Mouse (Mus musculus): ENCODE results near the gene Tshz2.
"Not testable (repeated sequence)": the region's sequence is repeated elsewhere in the genome, so short reads cannot be mapped to it uniquely, and the experiment has no call there.

Tshz2 gene

GRCm38 (mm10) chr2:169758120-169758519 lies 125.3 kb downstream of the Tshz2 start:
- DNase-seq = no peak

GRCm38 (mm10) chr2:169760117-169760516 lies 127.3 kb downstream of the Tshz2 start:
- no peak for DNase-seq

- DNase-seq = no peak
Measured at GRCm38 (mm10) chr2:169761726-169762125, 128.9 kb downstream of the Tshz2 start.

DNA sequence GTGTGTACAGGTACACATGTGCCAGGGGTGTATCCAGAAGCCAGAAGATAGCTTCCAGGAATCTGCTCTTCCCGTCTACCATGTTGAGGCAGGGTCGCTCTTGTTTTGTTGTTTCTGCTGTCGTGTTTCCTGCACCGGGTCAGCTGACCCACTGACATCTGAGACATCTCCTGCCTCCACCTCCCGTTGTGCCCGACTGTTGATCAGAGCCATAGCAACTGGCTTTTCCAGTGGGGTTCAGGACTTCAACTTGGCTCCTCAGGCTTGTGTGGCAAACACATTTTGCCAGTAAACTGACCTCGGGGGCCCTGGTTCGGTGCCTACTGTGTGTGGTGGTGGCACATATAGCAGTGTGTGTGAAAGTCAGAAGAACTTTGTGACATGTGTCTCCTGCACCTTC lies 129.5 kb downstream of the Tshz2 start:
- DNase-seq = no peak

DNA sequence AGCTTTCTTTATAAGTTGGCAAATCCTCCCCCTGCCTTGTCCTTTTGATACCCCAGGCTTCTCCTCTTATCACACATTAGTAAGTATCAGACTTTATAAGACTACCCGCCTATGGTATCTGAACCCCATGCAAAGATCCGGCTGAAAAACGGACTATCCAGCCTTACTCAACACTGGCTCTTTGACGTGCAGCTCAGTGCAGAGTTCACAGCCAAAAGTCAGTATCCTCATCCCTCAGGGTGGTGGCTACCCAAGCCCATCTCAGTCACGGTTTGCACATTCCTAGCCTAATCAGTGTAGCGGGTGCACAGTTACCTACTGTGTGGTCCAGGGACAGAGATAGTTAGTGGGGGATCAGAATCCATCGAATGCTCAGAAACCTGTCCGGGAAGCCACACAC lies 130.9 kb downstream of the Tshz2 start:
- no peak for DNase-seq

DNA sequence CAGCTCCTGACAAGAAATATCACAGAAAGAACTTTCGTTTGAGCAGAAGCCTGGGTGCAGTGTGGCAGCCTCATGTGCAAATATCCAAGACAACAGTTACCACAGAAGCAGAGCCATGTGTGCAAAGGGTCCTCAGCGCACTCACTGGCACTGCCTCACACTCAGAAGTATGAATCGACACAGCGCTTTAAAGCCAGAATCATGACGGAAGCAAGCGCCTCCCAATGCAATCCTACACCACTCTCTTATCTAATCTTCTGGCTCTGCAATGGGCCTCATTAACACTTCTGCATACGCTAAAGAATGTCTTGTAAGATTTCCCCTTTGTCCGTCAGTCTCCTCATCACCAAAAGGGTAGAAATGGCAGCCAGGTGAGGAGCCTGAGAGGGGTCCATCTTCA lies 133.4 kb downstream of the Tshz2 start:
- DNase-seq = no peak

GRCm38 (mm10) chr2:169767281-169767680 lies 134.5 kb downstream of the Tshz2 start:
- no peak for DNase-seq

GRCm38 (mm10) chr2:169775078-169775477 lies 142.3 kb downstream of the Tshz2 start:
- DNase-seq = no peak

- peak; percentile 51 to 81 for DNase-seq
Measured at GRCm38 (mm10) chr2:169777242-169777641, 144.4 kb downstream of the Tshz2 start.

DNA sequence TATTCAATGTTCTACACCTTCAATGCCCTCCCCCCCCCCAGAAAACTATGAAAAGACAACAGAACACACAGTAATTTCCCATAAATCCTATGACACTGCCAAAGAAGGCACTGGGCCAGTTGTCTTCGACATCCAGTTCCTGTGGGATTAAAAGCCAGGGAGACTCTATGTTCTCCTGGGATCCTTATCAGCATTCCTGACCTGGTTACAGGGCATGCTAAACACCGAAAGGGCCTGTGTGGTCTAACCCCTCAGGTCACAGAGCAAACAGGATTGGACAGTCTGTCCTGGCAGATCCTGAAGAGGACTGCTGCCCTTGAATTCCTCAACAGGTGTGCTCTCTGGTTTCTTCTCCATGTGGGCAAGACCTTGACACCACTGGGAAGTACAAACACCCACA lies 145.0 kb downstream of the Tshz2 start:
- peak; percentile 32 to 69 for DNase-seq

- no peak for DNase-seq
Measured at GRCm38 (mm10) chr2:169778740-169779345, 146.0 kb downstream of the Tshz2 start.

DNA sequence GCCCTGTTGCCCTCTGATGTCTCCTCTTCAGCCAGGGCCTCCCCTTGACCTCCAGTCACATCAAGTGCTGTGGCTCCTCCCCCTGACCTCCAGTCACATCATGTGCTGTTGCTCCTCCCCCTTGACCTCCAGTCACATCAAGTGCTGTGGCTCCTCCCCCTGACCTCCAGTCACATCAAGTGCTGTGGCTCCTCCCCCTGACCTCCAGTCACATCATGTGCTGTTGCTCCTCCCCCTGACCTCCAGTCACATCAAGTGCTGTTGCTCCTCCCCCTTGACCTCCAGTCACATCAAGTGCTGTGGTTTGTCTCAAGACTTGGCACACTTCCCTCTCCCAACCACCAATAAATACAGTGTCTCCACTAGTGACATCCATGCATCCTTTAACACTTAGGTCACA lies 148.9 kb downstream of the Tshz2 start:
- DNase-seq = not testable (repeated sequence)

GRCm38 (mm10) chr2:169782874-169783680 lies 150.3 kb downstream of the Tshz2 start:
- DNase-seq = peak; percentile 11 to 16

GRCm38 (mm10) chr2:169783681-169784033 lies 150.8 kb downstream of the Tshz2 start:
- DNase-seq = no peak

- DNase-seq = no peak
Measured at GRCm38 (mm10) chr2:169787381-169787780, 154.6 kb downstream of the Tshz2 start.

DNA sequence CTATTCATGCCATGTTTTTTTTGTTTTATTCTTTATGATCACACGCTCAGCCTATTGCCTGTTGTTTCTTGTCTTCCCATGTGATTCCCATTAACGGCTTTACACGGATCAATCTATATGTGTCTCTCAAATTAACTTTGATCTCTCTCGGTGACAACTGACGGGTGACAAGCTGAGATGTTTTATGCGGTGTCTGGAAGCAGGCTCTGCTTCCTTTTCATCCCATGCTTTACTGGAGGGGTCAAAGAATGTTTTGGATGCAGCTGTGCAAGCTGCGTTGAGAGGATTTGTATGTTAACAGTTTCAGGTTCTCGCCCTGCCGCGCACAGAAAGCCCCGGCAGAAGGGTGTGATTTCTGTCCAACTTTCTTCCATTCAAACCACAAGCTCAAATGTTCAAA lies 155.1 kb downstream of the Tshz2 start:
- no peak for DNase-seq

GRCm38 (mm10) chr2:169790439-169791131 lies 157.8 kb downstream of the Tshz2 start:
- DNase-seq = peak; percentile 81 to 88

DNA sequence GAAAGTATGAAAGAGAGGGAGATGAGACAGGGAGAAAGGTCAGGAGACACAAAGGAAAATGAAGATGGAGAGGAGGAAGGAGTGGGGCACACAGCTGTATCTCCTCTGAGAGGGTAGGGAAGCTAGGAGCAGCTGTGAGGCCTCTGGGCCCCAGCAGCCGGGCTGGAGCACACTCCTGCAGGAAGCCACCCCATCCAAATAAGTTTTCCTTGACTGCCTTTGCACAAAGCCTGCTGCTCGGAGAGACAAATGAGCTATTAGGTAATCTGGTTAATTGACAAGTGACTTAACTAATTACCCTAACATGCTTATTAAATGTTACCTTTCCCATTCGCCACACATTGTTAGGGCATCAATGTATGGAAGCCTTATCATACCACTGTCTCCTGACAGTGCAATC lies 159.9 kb downstream of the Tshz2 start:
- no peak for DNase-seq

DNA sequence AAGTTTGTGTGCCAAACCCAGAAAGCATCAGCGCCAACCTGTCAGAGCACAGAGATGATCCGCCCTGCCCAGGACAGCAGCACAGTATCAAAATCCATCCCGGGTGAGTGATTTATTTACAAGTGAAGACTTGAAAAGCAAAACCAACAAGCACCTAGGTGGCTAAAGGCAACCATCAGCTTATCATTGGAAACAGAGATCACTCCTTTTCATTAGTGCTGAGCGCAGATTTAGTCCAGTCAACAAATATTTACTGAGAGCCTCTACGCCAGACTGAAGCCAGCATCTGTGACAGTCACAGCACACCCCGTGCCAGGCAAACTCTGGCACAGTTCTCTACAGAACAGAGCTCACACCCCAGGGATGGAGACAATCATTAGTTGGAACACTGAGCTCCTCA lies 169.4 kb downstream of the Tshz2 start:
- no peak for DNase-seq

DNA sequence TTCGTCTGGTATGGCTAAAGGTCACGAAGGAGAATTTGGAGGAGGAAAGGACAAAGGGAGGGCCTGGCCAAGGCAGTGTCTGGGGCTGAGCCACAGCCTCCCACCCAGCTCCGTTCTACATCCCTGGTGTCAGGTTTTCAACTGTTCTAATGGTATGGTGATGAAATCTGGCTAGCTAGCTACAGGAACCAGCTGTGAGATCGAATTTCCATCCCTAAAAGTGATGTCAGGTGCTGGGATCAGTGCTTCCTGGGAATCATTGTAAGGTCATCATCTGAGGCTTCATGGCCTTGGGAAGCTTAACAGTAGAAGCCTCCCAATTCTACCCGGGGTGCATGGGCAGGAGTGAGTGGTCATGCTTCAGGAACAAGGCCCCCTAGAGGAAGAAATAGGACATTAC lies 171.6 kb downstream of the Tshz2 start:
- no peak for DNase-seq

GRCm38 (mm10) chr2:169805545-169805944 lies 172.7 kb downstream of the Tshz2 start:
- DNase-seq = peak in 1 of 2 experiments; percentile 15

DNA sequence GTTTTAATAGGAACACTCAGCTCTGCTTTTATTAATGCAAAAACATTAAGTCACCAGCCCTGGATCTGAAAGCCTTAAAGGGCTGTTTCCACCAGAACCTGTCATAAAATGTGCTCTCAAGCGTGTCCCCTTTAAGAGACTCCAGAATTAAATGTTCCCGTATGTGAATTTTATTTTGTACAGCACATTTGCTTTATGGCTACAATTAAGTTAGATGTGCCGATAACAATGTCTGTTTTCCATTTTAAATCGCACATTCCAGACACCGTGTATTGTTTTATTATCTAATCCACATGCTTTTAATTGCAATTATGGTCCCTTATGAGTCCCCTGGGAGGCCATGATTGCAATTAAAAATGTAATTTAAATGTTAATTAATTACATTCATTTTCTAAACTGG lies 178.8 kb downstream of the Tshz2 start:
- DNase-seq = no peak

GRCm38 (mm10) chr2:169812055-169812454 lies 179.2 kb downstream of the Tshz2 start:
- DNase-seq = no peak

GRCm38 (mm10) chr2:169812940-169813339 lies 180.1 kb downstream of the Tshz2 start:
- DNase-seq = no peak
